Mouse (Mus musculus) layer of hippocampus, adult 11-12 months (tissue): Measurements from ENCODE around the gene Casc3.

Experiments used
- DNase-seq: peaks from one replicate; pipeline ENCODE4 v3.0.0; 2022; ENCODE audit warnings: low spot score

Casc3 gene

GRCm38 (mm10) chr11:98804605-98805004 lies at the start of gene Casc3:
TSS of gene Casc3 (plus strand) at chr11:98804905.
- no peak for DNase-seq

- DNase-seq: no peak
Measured at GRCm38 (mm10) chr11:98755726-98756380, 48.9 kb upstream of the Casc3 start.

GRCm38 (mm10) chr11:98756711-98757110 lies 48.0 kb upstream of the Casc3 start:
- DNase-seq: no peak

GRCm38 (mm10) chr11:98761939-98762338 lies 42.8 kb upstream of the Casc3 start:
- DNase-seq: no peak

- DNase-seq: peak; percentile 60
Measured at GRCm38 (mm10) chr11:98762756-98763501, 41.8 kb upstream of the Casc3 start.

- DNase-seq: no peak
Measured at GRCm38 (mm10) chr11:98763502-98763861, 41.2 kb upstream of the Casc3 start.

GRCm38 (mm10) chr11:98764091-98764490 lies 40.6 kb upstream of the Casc3 start:
- no peak for DNase-seq

GRCm38 (mm10) chr11:98764746-98765145 lies 40.0 kb upstream of the Casc3 start:
- no peak for DNase-seq

- no peak for DNase-seq
Measured at GRCm38 (mm10) chr11:98765421-98766309, 39.0 kb upstream of the Casc3 start.

GRCm38 (mm10) chr11:98766346-98766745 lies 38.4 kb upstream of the Casc3 start:
- no peak for DNase-seq

- DNase-seq: no peak
Measured at GRCm38 (mm10) chr11:98766816-98767215, 37.9 kb upstream of the Casc3 start.

GRCm38 (mm10) chr11:98767276-98767675 lies 37.4 kb upstream of the Casc3 start:
- DNase-seq: no peak

- no peak for DNase-seq
Measured at GRCm38 (mm10) chr11:98767713-98768112, 37.0 kb upstream of the Casc3 start.

- DNase-seq: no peak
Measured at GRCm38 (mm10) chr11:98768127-98769006, 36.3 kb upstream of the Casc3 start.

GRCm38 (mm10) chr11:98769007-98769954 lies 35.4 kb upstream of the Casc3 start:
- DNase-seq: no peak

- peak; percentile 77 for DNase-seq
Measured at GRCm38 (mm10) chr11:98770096-98770975, 34.4 kb upstream of the Casc3 start.

- no peak for DNase-seq
Measured at GRCm38 (mm10) chr11:98771131-98771530, 33.6 kb upstream of the Casc3 start.

- no peak for DNase-seq
Measured at GRCm38 (mm10) chr11:98771844-98772525, 32.7 kb upstream of the Casc3 start.

- no peak for DNase-seq
Measured at GRCm38 (mm10) chr11:98772667-98773171, 32.0 kb upstream of the Casc3 start.
